Mouse (Mus musculus) liver, postnatal 0 days (tissue): ENCODE results near the gene Abcg2. TPM values are rescaled to one million over a fixed set of nuclear protein-coding genes. Genes with fewer than 3 reads are reported as not detected.

ENCODE experiments used
- ATAC-seq: fragments of 200-750 bp; cut with Nextera tagmentation; 2 replicates; pipeline ENCODE4 v1.8.0; 2017; ENCODE audit warnings: mild to moderate bottlenecking, moderate library complexity
- DNase-seq: peaks from one replicate; pipeline ENCODE4 v3.0.0-alpha.2; 2016
- H3K27ac ChIP-seq: fragments of 300-500 bp; sonication (generic); 2 replicates; pipeline ENCODE4 v1.5.1; 2014; ENCODE audit warnings: antibody characterized with exemption, moderate library complexity, mild to moderate bottlenecking, low read depth
- H3K27me3 ChIP-seq: fragments of 300-500 bp; sonication (generic); 2 replicates; pipeline ENCODE4 v1.6.1; 2014; ENCODE audit warnings: low read length, control low read depth, mixed read lengths; ENCODE audit not compliant: insufficient read depth
- H3K36me3 ChIP-seq: fragments of 300-500 bp; sonication (generic); replicated peaks from 2 replicates; pipeline ENCODE4 v1.6.1; 2014; ENCODE audit warnings: mild to moderate bottlenecking, control low read depth, low read length, moderate library complexity, mixed read lengths; ENCODE audit not compliant: insufficient read depth
- H3K4me1 ChIP-seq: fragments of 300-500 bp; sonication (generic); 2 replicates; pipeline ENCODE4 v1.6.1; 2014; ENCODE audit warnings: antibody characterized with exemption, mild to moderate bottlenecking, control low read depth; ENCODE audit not compliant: insufficient read depth
- H3K4me2 ChIP-seq: fragments of 300-500 bp; sonication (generic); 2 replicates; pipeline ENCODE4 v1.6.1; 2014; ENCODE audit warnings: low read depth, mild to moderate bottlenecking, low read length, moderate library complexity, mixed read lengths
- H3K4me3 ChIP-seq: fragments of 300-500 bp; sonication (generic); 2 replicates; pipeline ENCODE4 v1.5.1; 2014; ENCODE audit warnings: low read depth, low read length
- H3K9ac ChIP-seq: fragments of 300-500 bp; sonication (generic); replicated peaks from 2 replicates; pipeline ENCODE4 v1.6.1; 2014; ENCODE audit warnings: mild to moderate bottlenecking, moderate library complexity
- H3K9me3 ChIP-seq: fragments of 300-500 bp; sonication (generic); 2 replicates; pipeline ENCODE4 v1.6.1; 2016; ENCODE audit warnings: mild to moderate bottlenecking, control low read depth, low read length, mixed read lengths
- CTCF ChIP-seq: sonication (generic); IDR thresholded peaks from 2 replicates; pipeline ENCODE4 v1.5.1; 2016; ENCODE audit warnings: antibody characterized with exemption, low read depth
- EP300 ChIP-seq: IDR thresholded peaks from 2 replicates; pipeline ENCODE4 v1.6.1; 2016; ENCODE audit warnings: antibody characterized with exemption, low read depth, mild to moderate bottlenecking
- WGBS: fragments of 180-500 bp; shearing (Covaris S2); extraction: QIAGEN DNeasy Blood & Tissue Kit; methylation state at CpG from one replicate; pipeline ENCODE4 v1.1.7; 2014; ENCODE audit not compliant: insufficient replicate concordance; 5-methylcytosine and 5-hydroxymethylcytosine counted together
- polyA plus RNA-seq: library from polyadenylated mRNA; unstranded; fragments of >200 nt; fragmentation: Nextera tagmentation; extraction: Ambion mirVana; gene quantifications from 2 replicates; pipeline ENCODE4 v1.2.1, GENCODE M21; 2015

The Abcg2 gene
- polyA plus RNA-seq, 1 experiment from 2014 or later: 90.1 TPM

- DNase-seq (no peak), ATAC-seq (peak; percentile 71)
- H3K9ac ChIP-seq: no peak overlapping the region
- H3K36me3 ChIP-seq: no peaks in the 10 kb centered on the region
- no peaks in the 10 kb centered on the region for H3K27me3 ChIP-seq
- no peak overlapping the region for H3K4me3 ChIP-seq
- peaks cover 3% of the 10 kb centered on the region; the same call in 1 of the 2 replicates for H3K9me3 ChIP-seq
- 63% methylated on average over 6 of the region's 6 CpGs for WGBS
- no peak overlapping the region for H3K4me2 ChIP-seq
- H3K27ac ChIP-seq: no peak overlapping the region
- H3K4me1 ChIP-seq: peaks cover 8% of the 10 kb centered on the region; the same call in 1 of the 2 replicates
- TF ChIP-seq EP300 (peak; percentile 22; the same call in 1 of the 2 replicates), CTCF (no peak)
Measured at GRCm38 (mm10) chr6:58609919-58610759, 25.8 kb downstream of the Abcg2 start.

GRCm38 (mm10) chr6:58610760-58611654 is 26.7 kb downstream of the Abcg2 start:
- Histone ChIP-seq H3K4me2 (no peak overlapping the region), H3K9me3 (peaks cover 3% of the 10 kb centered on the region; the same call in 1 of the 2 replicates), H3K9ac (no peak overlapping the region), H3K4me1 (peaks cover 8% of the 10 kb centered on the region; the same call in 1 of the 2 replicates), H3K27ac (no peak overlapping the region), H3K27me3 (no peaks in the 10 kb centered on the region), H3K4me3 (no peak overlapping the region), H3K36me3 (no peaks in the 10 kb centered on the region)
- peak; percentile 17 for DNase-seq
- ATAC-seq: peak; percentile 30
- WGBS: 66% methylated on average over 4 of the region's 4 CpGs
- TF ChIP-seq EP300 (no peak), CTCF (no peak)

GRCm38 (mm10) chr6:58624126-58624525 is 39.8 kb downstream of the Abcg2 start:
- no peaks in the 10 kb centered on the region for H3K36me3 ChIP-seq
- WGBS: 75% methylated on average over 5 of the region's 5 CpGs
- H3K9ac ChIP-seq: no peak overlapping the region
- H3K4me1 ChIP-seq: 0 out of 2 replicates have a peak, but pooled peaks cover 3% of the 10 kb centered on the region
- ATAC-seq (no peak), DNase-seq (no peak)
- H3K4me3 ChIP-seq: no peak overlapping the region
- no peak overlapping the region for H3K4me2 ChIP-seq
- no peak overlapping the region for H3K27ac ChIP-seq
- H3K9me3 ChIP-seq: no peaks in the 10 kb centered on the region
- no peaks in the 10 kb centered on the region for H3K27me3 ChIP-seq
- TF ChIP-seq CTCF (no peak), EP300 (no peak)

- peak overlapping the region; percentile 41; the same call in 1 of the 2 replicates for H3K27ac ChIP-seq
Measured at GRCm38 (mm10) chr6:58629238-58629637, 44.9 kb downstream of the Abcg2 start.

GRCm38 (mm10) chr6:58632419-58632818 is 48.1 kb downstream of the Abcg2 start:
- Histone ChIP-seq H3K9me3 (no peaks in the 10 kb centered on the region), H3K27ac (no peak overlapping the region), H3K4me2 (no peak overlapping the region), H3K4me3 (no peak overlapping the region), H3K27me3 (no peaks in the 10 kb centered on the region), H3K9ac (no peak overlapping the region), H3K4me1 (peaks cover 26% of the 10 kb centered on the region), H3K36me3 (no peaks in the 10 kb centered on the region)
- no peak for DNase-seq
- WGBS: 58% methylated on average over 3 of the region's 3 CpGs
- TF ChIP-seq EP300 (no peak), CTCF (no peak)
- ATAC-seq: no peak

More at GRCm38 (mm10) chr6:58629238-58629637, 44.9 kb downstream of the Abcg2 start:
- Histone ChIP-seq H3K4me2 (no peak overlapping the region), H3K9ac (no peak overlapping the region), H3K9me3 (no peaks in the 10 kb centered on the region), H3K4me1 (peaks cover 26% of the 10 kb centered on the region), H3K27me3 (no peaks in the 10 kb centered on the region), H3K36me3 (no peaks in the 10 kb centered on the region), H3K4me3 (no peak overlapping the region)
- no peak for DNase-seq
- ATAC-seq: no peak
- WGBS: 71% methylated on average over 2 of the region's 2 CpGs
- TF ChIP-seq EP300: no peak
- no peak for TF ChIP-seq CTCF

GRCm38 (mm10) chr6:58633731-58634130 is 49.4 kb downstream of the Abcg2 start:
- Histone ChIP-seq H3K27me3 (no peaks in the 10 kb centered on the region), H3K36me3 (no peaks in the 10 kb centered on the region), H3K9ac (no peak overlapping the region), H3K4me1 (peaks cover 38% of the 10 kb centered on the region), H3K27ac (peak overlapping the region; percentile 26; the same call in 1 of the 2 replicates), H3K4me3 (no peak overlapping the region), H3K4me2 (no peak overlapping the region), H3K9me3 (no peaks in the 10 kb centered on the region)
- 64% methylated on average over 4 of the region's 4 CpGs for WGBS
- ATAC-seq (peak; percentile 89), DNase-seq (no peak)
- TF ChIP-seq EP300: no peak
- TF ChIP-seq CTCF: no peak
